Comparison of ENCODE assay signal across 15 mouse cellular contexts in genomic region chr2:135958453-135958852, GRCm38 (mm10).
DNase-seq lines count a peak whose midpoint lies in the region; ATAC-seq and TF ChIP-seq lines count a peak whose summit lies in the region.
"Had no signal": no experiment of that assay in that cellular context is flagged by ENCODE, and none has a peak within 500 bp of the region (broad histone marks: within the 10 kb centered on the region; RNA-seq: fewer than 3 reads in every experiment).

No protein-coding gene starts in this region.

- intact Hi-C loops in left cerebral cortex, postnatal 25 days (cut with DNase I): loop anchor here (5.0 kb wide), 1 partner anchor 521 kb away; no protein-coding TSS in a partner anchor
- intact Hi-C loops in left cerebral cortex, postnatal 10 days (cut with DNase I): loop anchor here (10.0 kb wide), 1 partner anchor 524 kb away; no protein-coding TSS in a partner anchor

- peak; percentile 39; the same call in 1 of the 2 replicates for ATAC-seq in forebrain, postnatal 0 days
- no peak for ATAC-seq in forebrain, embryonic 12.5 days (ENCODE audit: low FRiP score)
- ATAC-seq in heart, embryonic 12.5 days (ENCODE audit: insufficient number of reproducible peaks, low FRiP score): no peak

- no peak overlapping the region for H3K4me2 ChIP-seq in forebrain, postnatal 0 days (ENCODE audit: low read depth)
- no peak overlapping the region for H3K4me2 ChIP-seq in forebrain, embryonic 12.5 days
- H3K4me2 ChIP-seq in heart, embryonic 12.5 days: no peak overlapping the region
- H3K4me2 ChIP-seq: embryonic facial prominence, embryonic 12.5 days; embryonic facial prominence, embryonic 15.5 days; forebrain, embryonic 15.5 days; heart, embryonic 13.5 days; hindbrain, embryonic 14.5 days had no signal

- no peaks in the 10 kb centered on the region for H3K9me3 ChIP-seq in forebrain, postnatal 0 days (ENCODE audit: low read length)
- H3K9me3 ChIP-seq in forebrain, embryonic 12.5 days: no peaks in the 10 kb centered on the region
- no peaks in the 10 kb centered on the region for H3K9me3 ChIP-seq in heart, embryonic 12.5 days (replicated peaks)
- H3K9me3 ChIP-seq: embryonic facial prominence, embryonic 12.5 days; embryonic facial prominence, embryonic 15.5 days; forebrain, embryonic 15.5 days; heart, embryonic 13.5 days had no signal

- 84% methylated on average over 17 of the region's 17 CpGs for WGBS in forebrain, postnatal 0 days
- 92% methylated on average over 17 of the region's 17 CpGs for WGBS in forebrain, embryonic 12.5 days
- 90% methylated on average over 17 of the region's 17 CpGs for WGBS in heart, embryonic 12.5 days

- DNase-seq in forebrain, postnatal 0 days: peak; percentile 8
- peak; percentile 75 for DNase-seq in heart, adult 11 months
- DNase-seq in left cerebral cortex, postnatal 25 days (ENCODE audit: low spot score in 2 of 2): peak; percentile 26 to 50
- DNase-seq in left cerebral cortex, postnatal 10 days (ENCODE audit: extremely low spot score in 1 of 2, low spot score in 2 of 2): no peak
- DNase-seq: adrenal gland, adult 8-10 months; kidney, adult 11 months had no signal

- H3K4me3 ChIP-seq in forebrain, postnatal 0 days (ENCODE audit: low read depth, low read length): no peak overlapping the region
- H3K4me3 ChIP-seq in forebrain, embryonic 12.5 days (replicated peaks): no peak overlapping the region
- no peak overlapping the region for H3K4me3 ChIP-seq in heart, embryonic 12.5 days
- H3K4me3 ChIP-seq: embryonic facial prominence, embryonic 12.5 days; embryonic facial prominence, embryonic 15.5 days; forebrain, embryonic 15.5 days; gastrocnemius, adult 2 months; heart, embryonic 13.5 days had no signal

- H3K27me3 ChIP-seq in forebrain, postnatal 0 days (ENCODE audit: insufficient read depth, low read length): no peaks in the 10 kb centered on the region
- H3K27me3 ChIP-seq in forebrain, embryonic 12.5 days: no peaks in the 10 kb centered on the region; the same call in 1 of the 2 replicates
- H3K27me3 ChIP-seq in heart, embryonic 12.5 days (replicated peaks): peaks cover 8% of the 10 kb centered on the region; the same call in 1 of the 2 replicates
- H3K27me3 ChIP-seq: embryonic facial prominence, embryonic 12.5 days; embryonic facial prominence, embryonic 15.5 days; forebrain, embryonic 15.5 days had no signal

- H3K36me3 ChIP-seq in forebrain, postnatal 0 days (ENCODE audit: insufficient read depth): no peaks in the 10 kb centered on the region
- peaks cover 9% of the 10 kb centered on the region; the same call in 1 of the 2 replicates for H3K36me3 ChIP-seq in forebrain, embryonic 12.5 days (replicated peaks)
- peaks cover 9% of the 10 kb centered on the region; the same call in 1 of the 2 replicates for H3K36me3 ChIP-seq in heart, embryonic 12.5 days
- H3K36me3 ChIP-seq: embryonic facial prominence, embryonic 15.5 days; forebrain, embryonic 15.5 days had no signal

- no peak overlapping the region for H3K27ac ChIP-seq in forebrain, postnatal 0 days (ENCODE audit: low read depth, low read length)
- H3K27ac ChIP-seq in forebrain, embryonic 12.5 days: no peak overlapping the region
- no peak overlapping the region for H3K27ac ChIP-seq in heart, embryonic 12.5 days (ENCODE audit: poor library complexity, severe bottlenecking)
- H3K27ac ChIP-seq: embryonic facial prominence, embryonic 12.5 days; embryonic facial prominence, embryonic 15.5 days; forebrain, embryonic 15.5 days; gastrocnemius, adult 2 months; heart, embryonic 13.5 days; hindbrain, embryonic 14.5 days; hindbrain, postnatal 0 days had no signal

- TF ChIP-seq CTCF in forebrain, postnatal 0 days (IDR thresholded peaks at IDR 0.05; ENCODE audit: low read depth): no peak

- H3K4me1 ChIP-seq in forebrain, postnatal 0 days (ENCODE audit: insufficient read depth): no peaks in the 10 kb centered on the region
- H3K4me1 ChIP-seq in forebrain, embryonic 12.5 days: no peaks in the 10 kb centered on the region
- peaks cover 19% of the 10 kb centered on the region for H3K4me1 ChIP-seq in heart, embryonic 12.5 days (replicated peaks)
- H3K4me1 ChIP-seq: embryonic facial prominence, embryonic 12.5 days; embryonic facial prominence, embryonic 15.5 days; forebrain, embryonic 15.5 days had no signal

- no peak overlapping the region for H3K9ac ChIP-seq in forebrain, postnatal 0 days
- H3K9ac ChIP-seq in forebrain, embryonic 12.5 days: no peak overlapping the region
- H3K9ac ChIP-seq in heart, embryonic 12.5 days: no peak overlapping the region
- H3K9ac ChIP-seq: embryonic facial prominence, embryonic 12.5 days; embryonic facial prominence, embryonic 15.5 days; forebrain, embryonic 15.5 days; heart, embryonic 13.5 days; hindbrain, embryonic 14.5 days had no signal

Comparison
In these comparisons a context has a peak if more than half of its experiments do, and no peak if none do; other contexts are left out.
1. DNase-seq: peak in forebrain, postnatal 0 days (single experiment), heart, adult 11 months (single experiment) and left cerebral cortex, postnatal 25 days (2 of 2); none in left cerebral cortex, postnatal 10 days (0 of 2).